Mouse (Mus musculus): Measurements from ENCODE around the gene Snx14. TPM values are rescaled to one million over a fixed set of nuclear protein-coding genes. Genes with fewer than 3 reads are reported as not detected.

Snx14 gene
- 4.1 and 4.5 TPM in 2 replicates for polyA plus RNA-seq (2012; rRNA removed)

GRCm38 (mm10) chr9:88438555-88439237 lies at the start of gene Snx14:
Snx14 (minus strand) TSS chr9:88438958.

DNA sequence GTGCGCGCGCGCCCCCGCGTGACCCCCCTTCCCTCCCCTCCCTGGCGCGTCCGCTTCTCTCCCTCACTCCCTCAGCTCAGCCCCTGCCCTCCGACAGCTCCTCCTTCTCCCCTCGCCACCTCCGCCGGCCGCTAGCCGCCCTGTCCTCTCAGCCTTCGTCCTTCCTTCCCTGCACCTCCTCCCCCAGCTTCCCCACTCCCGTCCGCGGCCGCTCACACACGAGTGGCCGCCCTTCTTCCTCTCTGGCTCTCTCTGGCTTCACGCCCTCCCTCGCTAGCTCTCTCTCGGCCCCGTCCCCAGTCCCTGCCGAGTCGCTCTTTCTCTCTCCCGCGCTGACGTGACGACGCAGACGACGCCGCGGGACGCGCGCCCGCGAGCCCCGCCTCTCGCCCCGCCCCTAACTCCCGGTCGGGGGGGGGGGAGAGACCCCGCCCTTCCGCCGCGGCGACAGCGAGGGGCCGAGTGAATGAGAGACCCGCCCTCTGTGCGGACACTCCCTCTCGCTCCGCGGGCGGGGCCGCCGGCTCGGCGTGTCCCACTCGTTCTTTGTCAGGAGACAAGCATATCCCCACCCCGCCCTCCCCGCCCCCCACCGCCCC lies 43.6 kb upstream of the Snx14 start, which contains the start of gene Syncrip:
TSS of gene Syncrip (minus strand) at position 345 of the 599 bp plus-strand sequence.

DNA sequence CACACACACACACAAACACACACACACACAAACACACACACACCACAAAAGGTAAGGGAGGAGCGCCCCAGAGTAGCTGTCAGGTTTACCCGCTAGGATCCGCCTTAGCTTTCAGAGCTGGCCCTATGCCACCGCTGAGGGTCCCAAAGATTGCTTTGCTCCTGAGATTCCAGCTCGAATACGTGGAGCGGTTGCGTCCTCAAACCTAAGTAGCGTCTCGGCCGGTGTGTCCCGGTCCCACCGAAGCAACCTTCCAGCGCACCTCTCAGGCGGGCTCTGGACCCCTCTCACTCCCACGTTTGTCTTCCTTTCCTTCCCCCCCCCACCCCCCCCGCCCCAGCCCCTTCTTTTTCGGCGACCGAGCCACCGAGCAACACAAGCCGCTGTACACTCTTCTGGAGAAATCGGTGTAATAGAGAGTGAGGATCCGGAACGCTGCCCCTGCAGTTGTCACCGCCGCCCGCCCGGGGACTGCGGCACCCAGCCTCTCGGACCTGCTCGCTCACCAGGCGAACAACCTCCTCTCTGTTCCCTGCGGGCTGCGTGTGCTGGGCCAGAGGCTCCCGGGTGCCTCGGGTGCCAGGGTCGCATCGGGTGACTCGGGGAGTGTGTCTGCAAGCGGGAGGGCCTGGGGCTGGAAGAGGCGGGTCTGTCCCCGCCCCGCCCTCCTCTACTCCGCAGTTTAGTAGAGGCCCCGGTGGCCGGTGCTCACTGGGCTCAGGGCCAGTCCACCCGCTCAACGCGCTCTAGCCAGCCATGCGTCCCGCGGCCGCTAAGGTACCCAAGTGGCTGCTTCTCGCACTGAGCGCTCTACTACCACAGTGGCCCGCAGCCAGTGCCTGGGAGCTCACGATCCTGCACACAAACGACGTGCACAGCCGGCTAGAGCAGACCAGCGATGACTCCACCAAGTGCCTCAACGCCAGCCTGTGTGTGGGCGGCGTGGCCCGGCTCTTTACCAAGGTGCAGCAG lies 111.5 kb downstream of the Snx14 start, which contains the start of gene Nt5e:
TSS of gene Nt5e (plus strand) at position 268 of the 972 bp plus-strand sequence.

Other genes starting within 250 kb of the Snx14 start
- gene Nt5e, start 111.8 kb downstream of the Snx14 start, polyA plus RNA-seq (2012; rRNA removed) = 9.3 and 14.0 TPM in 2 replicates
- gene Gm20537, start 17.7 kb upstream of the Snx14 start, polyA plus RNA-seq (2012; rRNA removed) = not detected in 2 replicates
- gene Syncrip, start 43.6 kb upstream of the Snx14 start, polyA plus RNA-seq (2012; rRNA removed) = 1.7 and 2.3 TPM in 2 replicates
- 0.73 and 1.0 TPM in 2 replicates for gene Zfp949, start 109.1 kb upstream of the Snx14 start, polyA plus RNA-seq (2012; rRNA removed)
- gene Trim43a, start 141.9 kb upstream of the Snx14 start, polyA plus RNA-seq (2012; rRNA removed) = 0.08 TPM in 1 of 2 replicates, not detected in the other